Mouse (Mus musculus) midbrain, embryonic 10.5 days (tissue): ENCODE measurements at regions not wholly inside any gene's neighbourhood (a gene's known extent, or its start where the extent isn't known, plus 50 kb on each side); places are given as distances from the start of the nearest gene placed in this dataset.

Experiments
- DNase-seq: peaks from one replicate; pipeline ENCODE4 v3.0.0-alpha.2; 2017; ENCODE audit warnings: low spot score
- H3K27ac ChIP-seq: fragments of 300-500 bp; sonication (generic); replicated peaks from 2 replicates; pipeline ENCODE4 v1.5.1; 2016; ENCODE audit warnings: mild to moderate bottlenecking
- H3K27me3 ChIP-seq: fragments of 300-500 bp; sonication (generic); 2 replicates; pipeline ENCODE4 v1.6.1; 2016; ENCODE audit warnings: low read depth, mild to moderate bottlenecking; ENCODE audit not compliant: poor library complexity, severe bottlenecking
- H3K36me3 ChIP-seq: fragments of 300-500 bp; sonication (generic); 2 replicates; pipeline ENCODE4 v1.6.1; 2016; ENCODE audit warnings: mild to moderate bottlenecking, moderate library complexity
- H3K4me1 ChIP-seq: fragments of 300-500 bp; sonication (generic); 2 replicates; pipeline ENCODE4 v1.6.1; 2016
- H3K4me3 ChIP-seq: fragments of 300-500 bp; sonication (generic); 2 replicates; pipeline ENCODE4 v1.5.1; 2016; ENCODE audit warnings: mild to moderate bottlenecking, moderate library complexity
- H3K9me3 ChIP-seq: fragments of 300-500 bp; sonication (generic); replicated peaks from 2 replicates; pipeline ENCODE4 v1.6.1; 2016; ENCODE audit warnings: mild to moderate bottlenecking
- WGBS: fragments of 180-500 bp; shearing (Covaris S2); methylation state at CpG from one replicate; pipeline ENCODE4 v1.1.7; 2016; 5-methylcytosine and 5-hydroxymethylcytosine counted together

DNA sequence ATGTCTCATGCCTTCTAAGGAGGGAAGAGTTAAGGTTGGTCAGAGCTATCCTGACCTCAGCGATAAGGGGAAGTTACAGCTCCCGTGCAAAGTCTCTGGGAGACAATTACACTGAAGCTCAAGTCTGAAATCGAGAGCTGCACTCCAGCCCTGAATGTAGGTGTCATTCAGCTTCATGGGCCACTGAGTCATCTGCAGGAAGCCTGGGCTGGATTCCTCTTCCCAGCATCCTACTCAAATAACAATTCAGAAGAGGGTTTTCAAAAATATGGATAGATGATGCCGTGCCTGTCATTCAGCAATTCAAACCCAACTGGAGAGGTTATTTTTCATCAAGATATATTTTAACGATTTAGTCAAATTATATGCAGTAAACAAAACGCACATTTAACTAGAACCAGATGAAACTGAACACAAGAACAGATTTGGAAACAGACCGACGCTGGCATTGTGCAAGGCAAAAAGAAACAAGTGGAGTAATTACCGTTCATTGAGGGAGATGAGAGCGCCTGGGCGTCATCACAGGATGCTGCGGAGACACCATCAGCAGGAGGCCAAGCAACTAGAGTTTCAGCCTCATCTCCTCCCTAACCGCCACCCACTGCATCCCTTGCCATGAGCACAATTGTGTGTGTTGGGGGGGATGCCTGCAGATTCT is 57.8 kb upstream of the Cfap46 start:
- Histone ChIP-seq H3K27me3 (no peaks in the 10 kb centered on the region), H3K9me3 (peaks cover 3% of the 10 kb centered on the region; the same call in 1 of the 2 replicates), H3K36me3 (no peaks in the 10 kb centered on the region), H3K4me1 (no peaks in the 10 kb centered on the region), H3K4me3 (no peak overlapping the region), H3K27ac (no peak overlapping the region)
- DNase-seq, result no peak
- WGBS, result 73% methylated on average over 13 of the region's 13 CpGs

GRCm38 (mm10) chr7:139746803-139747202 is 63.2 kb upstream of the Cfap46 start:
- Histone ChIP-seq H3K27ac (no peak overlapping the region), H3K9me3 (peaks cover 3% of the 10 kb centered on the region; the same call in 1 of the 2 replicates), H3K27me3 (no peaks in the 10 kb centered on the region), H3K4me3 (no peak overlapping the region), H3K4me1 (peaks cover 5% of the 10 kb centered on the region; the same call in 1 of the 2 replicates), H3K36me3 (no peaks in the 10 kb centered on the region)
- 54% methylated on average over 1 of the region's 1 CpGs for WGBS
- no peak for DNase-seq

DNA sequence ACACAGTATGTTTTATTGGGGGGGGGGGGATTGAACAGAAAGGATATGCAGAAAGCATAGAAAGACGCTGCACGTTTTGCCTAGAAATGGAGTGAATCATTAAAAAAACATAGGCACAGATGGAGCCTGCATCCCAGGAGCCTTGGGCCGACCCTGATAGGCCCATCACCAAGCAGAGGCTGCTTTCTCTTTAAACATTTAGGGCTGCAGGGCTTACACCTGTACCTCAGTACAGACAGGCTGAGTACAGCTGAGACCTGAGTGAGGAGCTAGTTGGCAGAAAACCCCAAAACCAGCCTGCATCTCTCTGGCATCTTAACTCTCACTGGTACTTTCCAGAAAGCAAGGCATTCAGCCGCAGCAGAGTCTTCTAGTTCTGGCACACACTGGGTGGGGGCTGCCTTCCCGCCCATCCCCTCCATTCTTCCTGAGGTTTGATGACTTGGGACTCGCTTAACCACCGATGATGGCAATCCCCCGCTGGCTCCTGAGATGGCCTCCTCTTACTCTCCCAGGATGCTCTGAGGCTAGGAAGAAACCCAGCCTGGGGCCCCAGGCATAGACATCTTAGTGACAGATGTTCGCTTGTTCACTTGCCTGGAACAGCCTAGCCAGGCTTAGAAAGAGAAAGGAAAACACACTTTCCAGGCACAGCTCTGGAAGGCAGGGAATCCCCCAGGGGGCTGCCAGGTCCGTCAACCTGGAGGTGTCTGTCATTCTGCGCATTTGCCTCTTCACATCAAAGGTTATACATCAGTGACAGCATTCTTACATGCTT is 63.9 kb upstream of the Cfap46 start:
- peaks cover 5% of the 10 kb centered on the region; the same call in 1 of the 2 replicates for H3K4me1 ChIP-seq
- no peak for DNase-seq
- 78% methylated on average over 11 of the region's 11 CpGs for WGBS
- no peak overlapping the region for H3K4me3 ChIP-seq
- H3K27ac ChIP-seq, result peak overlapping the region; percentile 52; the same call in 1 of the 2 replicates
- H3K36me3 ChIP-seq, result no peaks in the 10 kb centered on the region
- peaks cover 3% of the 10 kb centered on the region; the same call in 1 of the 2 replicates for H3K9me3 ChIP-seq
- no peaks in the 10 kb centered on the region for H3K27me3 ChIP-seq

DNA sequence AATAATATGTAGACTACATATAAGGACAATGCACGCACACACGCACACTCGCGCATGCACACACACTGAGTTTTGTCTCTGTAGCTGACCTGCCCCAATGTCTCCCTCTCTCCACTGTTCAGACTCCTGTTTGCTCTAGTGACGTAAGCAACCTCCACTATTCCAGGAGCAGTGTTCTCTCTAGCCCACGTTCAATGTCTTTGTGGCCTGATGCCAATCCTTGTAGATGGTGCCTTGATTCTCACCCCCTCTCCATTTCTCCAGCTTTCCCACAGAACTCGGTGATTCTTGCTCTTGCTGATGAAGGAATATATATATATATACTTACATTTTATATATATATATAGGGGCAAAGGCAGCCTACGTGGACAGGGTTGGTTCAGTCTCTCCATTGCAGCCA is 71.4 kb upstream of the Cfap46 start:
- Histone ChIP-seq H3K9me3 (no peaks in the 10 kb centered on the region), H3K4me3 (no peak overlapping the region), H3K27me3 (no peaks in the 10 kb centered on the region), H3K27ac (no peak overlapping the region), H3K4me1 (no peaks in the 10 kb centered on the region), H3K36me3 (no peaks in the 10 kb centered on the region)
- 94% methylated on average over 8 of the region's 8 CpGs for WGBS
- no peak for DNase-seq

DNA sequence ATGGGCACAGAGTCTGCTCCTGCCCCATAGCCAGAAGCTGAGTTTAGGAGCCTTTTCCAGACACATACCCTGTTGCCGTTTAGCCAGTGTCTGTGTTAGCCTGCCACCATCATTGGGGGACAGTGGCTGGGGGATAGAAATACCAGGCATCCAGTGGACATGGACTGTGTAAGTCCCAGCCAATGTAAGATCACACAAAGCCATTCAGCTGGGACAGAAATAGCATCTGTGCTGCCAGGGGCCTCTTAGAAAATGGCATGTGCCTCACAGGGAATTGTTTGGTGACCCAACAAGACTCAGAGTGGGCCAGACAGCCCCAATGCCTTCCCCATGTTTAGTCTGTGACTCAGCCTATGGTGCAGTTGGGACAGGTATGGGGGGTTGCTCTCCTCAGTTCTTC is 71.5 kb upstream of the Adgra1 start:
- Histone ChIP-seq H3K36me3 (no peaks in the 10 kb centered on the region), H3K27me3 (no peaks in the 10 kb centered on the region), H3K9me3 (no peaks in the 10 kb centered on the region), H3K4me3 (no peak overlapping the region), H3K4me1 (no peaks in the 10 kb centered on the region), H3K27ac (no peak overlapping the region)
- no peak for DNase-seq
- WGBS, result 77% methylated on average over 1 of the region's 1 CpGs

- Histone ChIP-seq H3K4me1 (no peaks in the 10 kb centered on the region), H3K9me3 (no peaks in the 10 kb centered on the region), H3K36me3 (no peaks in the 10 kb centered on the region), H3K27ac (no peak overlapping the region), H3K4me3 (no peak overlapping the region), H3K27me3 (no peaks in the 10 kb centered on the region)
- no peak for DNase-seq
- WGBS, result 89% methylated on average over 4 of the region's 4 CpGs
These were observed 70.7 kb upstream of the Adgra1 start for GRCm38 (mm10) chr7:139763241-139763640.

GRCm38 (mm10) chr7:139766296-139766695 is 67.7 kb upstream of the Adgra1 start:
- no peak overlapping the region for H3K4me3 ChIP-seq
- DNase-seq, result no peak
- 62% methylated on average over 3 of the region's 3 CpGs for WGBS
- no peaks in the 10 kb centered on the region for H3K9me3 ChIP-seq
- H3K27me3 ChIP-seq, result no peaks in the 10 kb centered on the region
- H3K36me3 ChIP-seq, result no peaks in the 10 kb centered on the region
- no peak overlapping the region for H3K27ac ChIP-seq
- no peaks in the 10 kb centered on the region for H3K4me1 ChIP-seq

DNA sequence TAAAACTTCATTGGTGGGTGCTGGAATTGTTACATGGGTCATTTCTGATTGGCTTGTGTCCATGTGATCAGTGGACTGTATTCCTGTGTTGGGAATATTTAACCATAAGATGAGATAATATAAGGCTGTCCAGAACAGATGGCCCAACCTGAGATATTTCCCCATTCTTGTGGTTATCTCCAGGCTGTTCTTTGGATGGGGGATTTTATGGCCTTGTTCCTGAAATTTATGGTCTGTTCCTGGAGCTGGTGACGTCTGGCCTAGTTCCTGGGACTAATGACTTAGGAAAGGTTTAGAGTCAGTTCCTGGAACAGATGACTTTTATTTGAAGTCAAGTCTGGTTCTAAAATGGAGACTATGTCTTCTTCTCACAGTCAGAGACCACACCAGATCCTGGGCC is 64.8 kb upstream of the Adgra1 start:
- Histone ChIP-seq H3K4me3 (no peak overlapping the region), H3K27me3 (no peaks in the 10 kb centered on the region), H3K9me3 (no peaks in the 10 kb centered on the region), H3K4me1 (peaks cover 5% of the 10 kb centered on the region; the same call in 1 of the 2 replicates), H3K36me3 (no peaks in the 10 kb centered on the region), H3K27ac (no peak overlapping the region)
- no peak for DNase-seq
- 79% methylated on average over 1 of the region's 1 CpGs for WGBS

- Histone ChIP-seq H3K27ac (no peak overlapping the region), H3K4me1 (peaks cover 4% of the 10 kb centered on the region), H3K27me3 (no peaks in the 10 kb centered on the region), H3K9me3 (no peaks in the 10 kb centered on the region), H3K4me3 (no peak overlapping the region), H3K36me3 (no peaks in the 10 kb centered on the region)
- 89% methylated on average over 2 of the region's 2 CpGs for WGBS
- DNase-seq, result no peak
These were observed 56.7 kb upstream of the Adgra1 start for GRCm38 (mm10) chr7:139777243-139777642.

- peaks cover 4% of the 10 kb centered on the region for H3K4me1 ChIP-seq
- H3K27ac ChIP-seq, result no peak overlapping the region
- no peaks in the 10 kb centered on the region for H3K9me3 ChIP-seq
- DNase-seq, result no peak
- H3K4me3 ChIP-seq, result no peak overlapping the region
- WGBS, result 81% methylated on average over 3 of the region's 3 CpGs
- no peaks in the 10 kb centered on the region for H3K27me3 ChIP-seq
- H3K36me3 ChIP-seq, result no peaks in the 10 kb centered on the region
These were observed 54.1 kb upstream of the Adgra1 start for GRCm38 (mm10) chr7:139779876-139780275.

GRCm38 (mm10) chr7:139781513-139781912 is 52.5 kb upstream of the Adgra1 start:
- H3K27ac ChIP-seq, result no peak overlapping the region
- H3K4me1 ChIP-seq, result peaks cover 4% of the 10 kb centered on the region
- WGBS, result 89% methylated on average over 2 of the region's 2 CpGs
- H3K4me3 ChIP-seq, result no peak overlapping the region
- H3K36me3 ChIP-seq, result no peaks in the 10 kb centered on the region
- no peaks in the 10 kb centered on the region for H3K27me3 ChIP-seq
- H3K9me3 ChIP-seq, result no peaks in the 10 kb centered on the region
- no peak for DNase-seq
